Mouse (Mus musculus) testis, adult 2 months (tissue): ENCODE results near the gene Ebpl. TPM values are rescaled to one million over a fixed set of nuclear protein-coding genes. Genes with fewer than 3 reads are reported as not detected.

Experiments used
- H3K27ac ChIP-seq: fragments of 200-500 bp; 2 replicates; pipeline ENCODE4 v1.5.1; 2012; ENCODE audit warnings: low read depth, low read length; ENCODE audit not compliant: control insufficient read depth, insufficient read depth
- H3K27me3 ChIP-seq: fragments of 200-500 bp; 2 replicates; pipeline ENCODE4 v1.6.1; 2012; ENCODE audit warnings: mild to moderate bottlenecking, low read length, moderate library complexity; ENCODE audit not compliant: control insufficient read depth, insufficient read depth
- H3K36me3 ChIP-seq: fragments of 200-500 bp; 2 replicates; pipeline ENCODE4 v1.6.1; 2012; ENCODE audit warnings: mild to moderate bottlenecking, low read length; ENCODE audit not compliant: control insufficient read depth, insufficient read depth
- H3K4me1 ChIP-seq: fragments of 200-500 bp; 2 replicates; pipeline ENCODE4 v1.6.1; 2012; ENCODE audit warnings: low read length; ENCODE audit not compliant: control insufficient read depth, insufficient read depth
- H3K4me3 ChIP-seq: fragments of 200-500 bp; 2 replicates; pipeline ENCODE4 v1.5.1; 2012; ENCODE audit warnings: low read depth, mild to moderate bottlenecking, low read length, moderate library complexity, mixed read lengths; ENCODE audit not compliant: control insufficient read depth
- CTCF ChIP-seq: fragments of 200-500 bp; IDR thresholded peaks from 2 replicates; pipeline ENCODE4 v1.5.1; 2012; ENCODE audit warnings: low read depth, mild to moderate bottlenecking, inconsistent platforms, low read length, moderate library complexity; ENCODE audit not compliant: control insufficient read depth, insufficient read depth, insufficient replicate concordance
- POLR2A ChIP-seq: fragments of 200-500 bp; IDR thresholded peaks from 2 replicates; pipeline ENCODE4 v1.6.1; 2012; ENCODE audit warnings: low read depth, mild to moderate bottlenecking, inconsistent platforms, low read length, moderate library complexity; ENCODE audit not compliant: control insufficient read depth
- polyA plus RNA-seq: library from polyadenylated mRNA; depleted of rRNA; stranded (reverse); fragments of >200 nt; gene quantifications from 2 replicates; pipeline ENCODE4 v1.2.3, GENCODE M21; 2012

Ebpl gene
- polyA plus RNA-seq, 1 experiment = 0.84 TPM

DNA sequence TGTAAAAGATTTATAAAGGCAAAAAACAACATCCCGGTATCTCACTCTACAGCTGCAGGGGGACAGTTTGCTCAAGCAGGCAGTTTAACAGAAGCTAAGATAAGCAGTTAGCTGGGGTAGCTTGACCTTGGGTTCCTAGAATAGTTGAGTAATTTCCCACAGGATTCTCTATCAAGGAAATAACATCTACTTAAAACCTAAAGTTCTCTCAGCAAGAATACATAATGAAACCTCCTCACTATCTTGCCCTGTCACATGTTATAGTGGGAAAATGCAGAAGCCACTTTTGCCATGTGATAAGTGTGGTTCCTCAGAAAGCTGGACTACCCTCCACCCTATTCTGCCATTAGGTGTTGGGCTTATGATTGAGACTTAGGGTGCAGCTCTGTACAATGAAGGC is 37.5 kb downstream of the Ebpl start:
- TF ChIP-seq POLR2A (no peak), CTCF (no peak)
- H3K4me1 ChIP-seq = peaks cover 5% of the 10 kb centered on the region
- H3K27ac ChIP-seq = no peak overlapping the region
- H3K36me3 ChIP-seq = no peaks in the 10 kb centered on the region
- no peaks in the 10 kb centered on the region for H3K27me3 ChIP-seq
- no peak overlapping the region for H3K4me3 ChIP-seq

GRCm38 (mm10) chr14:61321200-61321599 is 39.0 kb downstream of the Ebpl start:
- no peaks in the 10 kb centered on the region for H3K36me3 ChIP-seq
- no peaks in the 10 kb centered on the region for H3K27me3 ChIP-seq
- no peaks in the 10 kb centered on the region for H3K4me1 ChIP-seq
- TF ChIP-seq CTCF (no peak), POLR2A (no peak)
- H3K4me3 ChIP-seq = no peak overlapping the region
- no peak overlapping the region for H3K27ac ChIP-seq

GRCm38 (mm10) chr14:61320765-61321164 is 39.5 kb downstream of the Ebpl start:
- H3K4me1 ChIP-seq = no peaks in the 10 kb centered on the region
- no peak overlapping the region for H3K27ac ChIP-seq
- H3K27me3 ChIP-seq = no peaks in the 10 kb centered on the region
- H3K4me3 ChIP-seq = no peak overlapping the region
- TF ChIP-seq POLR2A (no peak), CTCF (no peak)
- no peaks in the 10 kb centered on the region for H3K36me3 ChIP-seq

DNA sequence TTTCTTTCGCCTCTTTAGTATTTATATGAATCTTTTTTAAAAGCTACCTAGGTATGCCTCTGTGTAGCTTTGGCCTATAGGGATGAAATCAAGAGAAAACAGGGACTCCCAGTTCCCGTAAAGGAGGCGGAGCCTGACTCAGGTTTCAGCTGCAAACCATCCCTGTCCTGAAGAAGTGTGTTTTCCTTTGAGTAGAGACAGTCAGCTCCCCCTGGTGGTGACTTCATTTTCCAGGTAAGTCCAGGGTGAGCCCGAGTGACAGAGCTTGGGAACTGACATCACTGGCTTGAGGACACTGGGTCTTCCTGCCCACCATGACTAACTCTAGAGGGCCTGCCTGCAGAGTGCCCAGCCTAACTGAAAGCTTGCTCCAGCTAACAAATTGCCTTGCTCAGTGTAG is 43.4 kb downstream of the Ebpl start:
- no peak; the same call in 1 of the 2 replicates for TF ChIP-seq CTCF
- no peak for TF ChIP-seq POLR2A
- Histone ChIP-seq H3K27me3 (no peaks in the 10 kb centered on the region), H3K4me1 (no peaks in the 10 kb centered on the region), H3K36me3 (no peaks in the 10 kb centered on the region), H3K4me3 (no peak overlapping the region), H3K27ac (no peak overlapping the region)

DNA sequence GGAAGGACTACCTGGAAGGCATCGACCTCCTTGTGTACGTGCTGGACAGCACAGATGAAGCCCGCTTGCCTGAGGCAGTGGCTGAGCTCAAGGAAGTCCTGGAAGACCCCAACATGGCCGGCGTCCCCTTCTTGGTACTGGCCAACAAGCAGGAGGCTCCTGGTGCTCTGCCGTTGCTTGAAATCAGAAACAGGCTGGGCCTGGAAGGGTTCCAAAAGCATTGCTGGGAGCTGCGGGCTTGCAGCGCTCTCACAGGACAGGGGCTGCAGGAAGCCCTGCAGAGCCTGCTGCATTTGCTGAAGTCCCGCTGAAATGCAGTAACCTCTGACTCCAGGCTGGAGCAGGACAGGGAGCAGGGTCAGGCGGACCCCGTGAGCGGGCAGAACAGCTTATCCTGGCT is 49.3 kb downstream of the Ebpl start:
- Histone ChIP-seq H3K4me3 (no peak overlapping the region), H3K27ac (no peak overlapping the region), H3K27me3 (no peaks in the 10 kb centered on the region), H3K4me1 (peaks cover 3% of the 10 kb centered on the region; the same call in 1 of the 2 replicates), H3K36me3 (no peaks in the 10 kb centered on the region)
- no peak for TF ChIP-seq CTCF
- no peak for TF ChIP-seq POLR2A

DNA sequence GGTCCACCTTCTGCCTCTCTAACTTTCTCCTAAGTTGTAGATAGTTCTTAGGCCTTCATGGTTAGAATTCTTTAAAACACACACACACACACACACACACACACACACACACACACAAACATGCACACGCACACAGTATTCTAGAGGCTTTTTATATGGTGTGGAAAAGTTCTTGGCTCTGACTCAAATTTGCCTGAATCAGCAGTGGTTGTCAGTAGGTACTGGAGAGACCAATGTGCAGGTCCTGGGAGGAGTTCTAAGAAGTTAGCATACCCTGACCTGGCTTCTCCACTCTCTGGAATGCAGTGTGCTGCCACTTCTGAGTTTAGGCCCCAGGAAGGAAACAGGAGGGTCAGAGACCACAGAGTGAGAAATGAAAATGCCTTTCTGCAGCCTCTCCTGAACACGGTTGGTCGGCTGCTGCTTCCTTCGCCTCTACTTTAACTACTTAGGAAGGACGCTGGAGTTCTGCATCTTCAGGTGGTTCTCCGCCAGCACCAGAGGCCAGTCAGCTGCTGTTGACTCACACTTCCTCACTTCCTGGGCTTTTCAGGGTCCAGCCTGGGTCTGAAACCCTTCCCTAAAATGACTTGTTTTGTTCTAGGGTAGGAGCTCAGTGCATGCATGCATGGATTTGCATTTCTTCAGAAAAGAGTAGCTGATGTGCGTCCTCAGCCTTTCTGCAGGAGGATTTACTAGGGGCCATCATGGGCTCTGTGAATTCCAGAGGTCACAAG is 50.0 kb downstream of the Ebpl start:
- TF ChIP-seq CTCF = no peak
- no peak for TF ChIP-seq POLR2A
- Histone ChIP-seq H3K36me3 (no peaks in the 10 kb centered on the region), H3K27ac (no peak overlapping the region), H3K4me3 (no peak overlapping the region), H3K27me3 (no peaks in the 10 kb centered on the region), H3K4me1 (peaks cover 3% of the 10 kb centered on the region; the same call in 1 of the 2 replicates)

DNA sequence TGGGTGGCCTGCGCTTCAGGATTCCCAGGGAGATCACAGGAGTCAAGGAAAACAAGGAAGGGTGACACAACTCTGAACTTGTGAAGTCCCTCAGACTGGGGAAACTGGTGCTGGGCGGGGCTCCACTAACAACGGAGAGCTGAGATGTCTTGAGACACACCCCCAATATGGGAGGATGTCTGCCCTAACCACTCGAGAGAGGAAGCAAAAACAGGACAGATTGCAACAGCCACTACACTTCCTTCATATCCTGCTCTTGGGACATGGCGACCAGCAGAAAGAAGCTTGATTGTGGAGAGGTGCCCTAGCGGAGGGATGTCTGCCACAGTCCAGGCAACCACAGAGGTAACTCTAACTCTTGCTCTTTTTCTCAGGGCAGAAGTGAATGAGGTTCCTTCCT is 50.6 kb downstream of the Ebpl start, which contains the start of gene Arl11:
Arl11 (plus strand) TSS at position 161 of the 400 bp plus-strand sequence.
- Histone ChIP-seq H3K27me3 (no peaks in the 10 kb centered on the region), H3K4me3 (no peak within 1 kb of the TSS), H3K27ac (no peak within 1 kb of the TSS), H3K36me3 (no peaks in the 10 kb centered on the region), H3K4me1 (peaks cover 3% of the 10 kb centered on the region; the same call in 1 of the 2 replicates)
- TF ChIP-seq CTCF (no peak), POLR2A (no peak)

GRCm38 (mm10) chr14:61303969-61304609 is 56.1 kb downstream of the Ebpl start:
- no peaks in the 10 kb centered on the region for H3K27me3 ChIP-seq
- TF ChIP-seq CTCF = no peak
- TF ChIP-seq POLR2A = no peak
- H3K4me1 ChIP-seq = no peaks in the 10 kb centered on the region
- no peaks in the 10 kb centered on the region for H3K36me3 ChIP-seq
- no peak overlapping the region for H3K27ac ChIP-seq
- peak overlapping the region; percentile 85 for H3K4me3 ChIP-seq
